Mouse (Mus musculus) spleen, adult 2 months (tissue): Measurements from ENCODE around the gene Trim15.

Experiments used
- CTCF ChIP-seq: fragments of 200-500 bp; IDR thresholded peaks from 2 replicates; pipeline ENCODE4 v1.5.1; 2011; ENCODE audit warnings: mild to moderate bottlenecking, inconsistent platforms; ENCODE audit not compliant: insufficient read depth, insufficient read length, insufficient replicate concordance; ENCODE audit errors: extremely low read depth
- POLR2A ChIP-seq: fragments of 200-500 bp; IDR thresholded peaks from 2 replicates; pipeline ENCODE4 v1.6.1; 2011; ENCODE audit warnings: low read depth, low read length, inconsistent platforms

DNA sequence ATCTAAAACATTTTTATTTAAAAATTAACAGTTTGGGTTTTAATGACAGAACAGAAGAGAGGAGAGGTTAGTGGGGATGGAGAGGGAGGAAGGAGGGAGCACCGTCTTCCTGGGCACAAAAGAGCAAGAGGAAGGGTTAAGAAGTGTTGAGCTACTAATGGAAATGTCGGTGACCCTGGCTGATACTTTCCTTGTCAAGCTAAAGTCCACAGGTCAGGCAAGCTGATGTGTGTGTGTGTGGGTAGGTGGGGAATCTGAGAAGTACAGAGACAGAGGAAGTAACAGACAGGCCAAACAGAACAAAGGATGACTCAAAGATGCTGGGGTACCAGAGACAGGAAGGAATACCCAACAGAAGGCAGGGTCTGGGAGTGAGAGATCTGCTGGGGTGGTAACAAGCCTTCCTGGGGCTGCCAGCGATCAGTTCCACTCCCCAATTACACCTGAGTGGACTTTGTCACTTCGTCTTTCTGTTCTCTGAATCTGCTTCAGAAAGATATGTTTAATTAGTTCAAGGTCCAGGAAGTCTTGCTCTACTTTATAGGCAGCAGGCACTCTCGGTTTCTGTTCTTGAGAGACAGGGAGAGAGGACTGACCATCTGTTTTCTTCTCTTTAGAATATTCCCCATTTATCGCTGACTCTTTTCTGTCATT is 30.7 kb upstream of the Trim15 start, which contains the start of gene Trim31:
- TF ChIP-seq POLR2A (no peak), CTCF (no peak)
